Mouse (Mus musculus) cerebellum, postnatal 4 days (tissue): ENCODE results near the gene Setd3.
"Not testable (repeated sequence)": the region's sequence is repeated elsewhere in the genome, so short reads cannot be mapped to it uniquely, and the experiment has no call there.

Source experiments
- DNase-seq, 2 experiments: peaks; one replicate each; pipeline ENCODE4 v3.0.0; 2022; ENCODE audit warnings: low spot score in 2 of 2, mixed read lengths in 1 of 2

Gene Setd3

DNA sequence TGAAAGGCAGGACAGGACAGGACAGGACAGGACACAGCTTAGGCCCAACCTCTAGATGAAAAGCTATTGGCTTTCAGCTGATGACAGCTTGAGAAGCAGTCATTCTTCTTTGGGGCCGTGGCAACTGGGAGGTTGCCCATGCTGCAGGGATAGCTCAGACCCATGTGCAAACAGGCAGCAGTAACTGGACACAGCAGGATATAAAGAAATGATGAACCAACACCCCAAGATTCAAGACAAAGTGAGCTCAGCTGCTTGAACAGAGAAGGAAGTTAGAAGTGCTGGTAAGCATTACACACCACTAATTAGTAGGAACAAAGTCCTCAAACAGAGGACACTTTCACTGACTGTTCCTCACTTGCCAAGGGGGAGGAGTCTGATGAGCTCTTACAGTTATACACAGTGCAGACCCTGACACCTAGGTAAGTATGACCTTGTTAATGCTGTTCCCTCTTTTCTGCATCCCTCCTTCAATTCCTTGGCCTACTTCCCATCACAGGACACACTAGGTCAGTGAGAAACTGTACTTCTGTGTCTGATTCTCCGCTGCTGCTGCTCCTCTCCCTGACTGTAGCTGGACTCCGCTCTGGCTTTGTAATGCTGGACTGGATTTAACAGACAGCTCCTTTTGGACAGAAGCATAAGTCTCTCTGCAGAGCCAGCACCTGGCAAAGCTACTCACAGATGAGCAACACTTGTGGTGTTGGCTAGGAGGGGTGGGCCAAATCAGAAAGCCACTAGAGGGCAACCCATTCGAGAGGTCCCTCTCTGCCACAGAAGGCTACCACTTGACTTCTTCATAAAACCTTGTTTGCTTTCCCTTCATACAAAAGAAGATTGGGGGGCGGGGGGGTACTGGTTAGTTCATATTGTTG lies 35.3 kb downstream of the Setd3 start:
- no peak for DNase-seq

DNA sequence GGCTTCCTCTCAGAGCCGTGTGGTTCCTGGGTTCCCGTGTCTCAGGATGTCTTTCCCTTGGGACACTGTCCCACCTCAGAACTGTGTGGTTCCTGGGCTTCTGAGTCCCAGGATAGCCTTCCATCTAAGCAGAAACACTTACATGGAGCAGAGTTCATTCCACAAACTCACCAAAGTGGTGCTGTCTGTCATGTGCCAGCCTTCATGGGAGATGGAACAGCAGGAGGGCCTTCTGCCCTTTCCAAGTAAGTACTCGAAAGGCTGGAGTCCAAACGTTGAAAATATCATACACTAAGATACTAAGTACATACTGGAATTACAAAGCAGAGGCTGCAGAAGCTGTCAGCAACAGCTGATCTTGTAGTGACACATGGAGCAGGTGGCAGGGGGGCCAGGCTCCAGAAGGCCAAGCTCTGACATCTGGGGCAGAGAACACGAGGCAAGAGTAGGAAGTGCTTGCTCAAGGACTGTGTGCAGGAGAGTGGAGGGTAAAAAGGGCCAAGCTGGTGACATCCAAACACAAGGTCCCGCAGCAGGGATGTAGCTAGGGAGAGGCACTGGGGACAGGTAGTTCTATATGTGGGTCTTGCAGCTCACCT lies 43.4 kb downstream of the Setd3 start:
- DNase-seq: no peak

DNA sequence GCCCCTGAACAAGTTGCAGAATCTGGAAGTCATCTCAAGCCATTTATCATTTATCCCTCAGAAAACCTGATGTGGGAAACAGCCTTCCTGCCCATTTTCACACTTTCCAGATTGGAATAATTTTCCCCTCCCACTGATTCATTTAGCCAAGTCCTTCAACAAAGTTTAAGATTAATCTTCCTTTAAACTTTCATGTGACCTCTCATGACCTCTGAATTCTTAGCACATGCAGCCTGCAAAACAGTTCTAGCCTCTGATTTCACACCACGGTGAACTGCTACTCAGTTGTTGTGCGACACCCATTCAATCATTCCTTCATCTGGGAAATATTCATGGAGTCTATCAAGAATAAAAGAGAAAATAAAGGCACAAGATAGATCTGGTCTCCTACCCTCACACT lies 45.9 kb downstream of the Setd3 start:
- no peak for DNase-seq

DNA sequence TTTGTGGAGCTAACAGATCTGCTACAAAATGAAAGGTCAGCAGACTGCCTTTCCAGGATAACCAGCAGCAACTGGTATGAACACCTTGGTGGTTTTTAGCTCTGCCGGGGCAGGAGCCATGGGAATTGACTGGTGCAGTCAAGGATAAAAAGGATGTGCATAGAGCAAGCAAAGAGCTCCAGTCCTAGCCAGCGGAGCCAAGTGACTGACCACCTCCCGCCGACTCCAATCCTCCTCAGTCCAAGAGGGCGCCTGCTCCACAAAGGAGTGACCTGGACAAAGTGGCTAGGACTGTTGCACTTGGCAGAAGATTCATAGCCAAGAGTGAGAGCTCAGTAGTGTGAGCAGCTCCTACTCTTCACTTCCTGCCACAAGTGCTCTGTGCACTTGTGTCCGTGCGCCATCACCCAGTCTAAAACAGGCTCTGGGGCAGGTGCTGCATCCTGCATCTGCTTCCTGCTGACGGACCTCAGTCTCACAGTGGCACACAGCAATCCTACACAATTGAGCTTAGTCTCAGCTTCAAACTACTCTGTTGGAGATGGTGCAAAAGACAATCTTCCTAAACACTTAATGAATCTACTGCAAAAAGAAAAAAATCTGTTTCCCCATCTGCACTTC lies 46.6 kb downstream of the Setd3 start:
- DNase-seq: no peak

DNA sequence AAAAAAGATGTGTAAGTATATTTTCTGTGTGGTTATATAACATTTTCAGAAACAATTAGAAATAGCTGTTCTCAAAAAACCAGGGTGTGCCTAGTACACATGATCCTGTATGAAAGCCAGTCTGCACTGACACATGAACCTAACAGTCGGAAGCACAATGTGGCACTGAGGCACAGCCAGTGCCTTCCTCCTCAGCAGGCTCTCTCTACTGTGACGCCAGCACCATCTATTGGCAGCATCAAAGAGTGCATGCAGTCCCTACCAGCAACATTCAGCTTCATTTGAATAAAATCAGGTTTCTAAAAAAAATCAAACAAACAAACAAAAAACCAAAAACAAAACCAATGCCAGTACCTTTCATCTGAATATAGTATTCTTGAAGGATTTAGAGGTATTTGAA lies 57.8 kb downstream of the Setd3 start:
- DNase-seq: peak in 1 of 2 experiments; percentile 76

DNA sequence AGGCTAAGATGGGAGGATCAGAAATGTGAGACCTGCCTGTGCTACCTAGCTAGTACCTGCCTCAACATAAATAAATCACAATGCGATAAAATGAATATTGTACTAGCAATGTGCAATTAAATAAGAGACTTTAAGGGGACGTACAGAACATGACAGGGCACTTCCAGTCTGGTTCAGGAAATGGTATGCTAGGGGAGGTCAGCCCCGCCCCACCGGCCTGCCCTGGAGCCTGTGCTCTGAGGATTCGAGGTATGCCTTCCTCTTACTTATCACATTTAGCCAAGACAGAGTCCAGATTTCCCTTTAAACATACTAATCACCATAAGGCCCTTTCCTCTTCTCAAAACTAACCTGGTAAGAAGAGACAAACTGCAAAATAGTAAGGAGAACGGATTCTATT lies 58.7 kb downstream of the Setd3 start:
- DNase-seq: no peak

DNA sequence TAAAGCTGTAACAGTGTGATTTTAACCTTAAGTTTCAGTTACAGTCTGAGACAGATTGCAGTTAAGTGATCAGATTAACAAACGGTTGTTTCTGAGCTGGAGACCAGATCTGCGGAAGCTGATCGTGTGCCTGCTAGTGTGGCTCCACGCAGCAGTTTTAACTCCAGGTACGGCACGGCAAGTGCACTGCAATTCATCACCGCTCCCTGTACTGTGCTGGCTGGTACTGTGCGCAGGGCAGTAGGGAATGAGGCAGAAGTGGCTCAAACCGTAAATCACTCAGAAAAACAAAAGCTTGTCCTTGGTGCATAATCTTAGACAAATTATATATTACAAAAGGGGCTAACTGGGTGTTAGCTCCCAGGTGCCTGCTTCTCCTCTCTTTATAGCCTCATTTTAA lies 59.2 kb downstream of the Setd3 start:
- no peak for DNase-seq

DNA sequence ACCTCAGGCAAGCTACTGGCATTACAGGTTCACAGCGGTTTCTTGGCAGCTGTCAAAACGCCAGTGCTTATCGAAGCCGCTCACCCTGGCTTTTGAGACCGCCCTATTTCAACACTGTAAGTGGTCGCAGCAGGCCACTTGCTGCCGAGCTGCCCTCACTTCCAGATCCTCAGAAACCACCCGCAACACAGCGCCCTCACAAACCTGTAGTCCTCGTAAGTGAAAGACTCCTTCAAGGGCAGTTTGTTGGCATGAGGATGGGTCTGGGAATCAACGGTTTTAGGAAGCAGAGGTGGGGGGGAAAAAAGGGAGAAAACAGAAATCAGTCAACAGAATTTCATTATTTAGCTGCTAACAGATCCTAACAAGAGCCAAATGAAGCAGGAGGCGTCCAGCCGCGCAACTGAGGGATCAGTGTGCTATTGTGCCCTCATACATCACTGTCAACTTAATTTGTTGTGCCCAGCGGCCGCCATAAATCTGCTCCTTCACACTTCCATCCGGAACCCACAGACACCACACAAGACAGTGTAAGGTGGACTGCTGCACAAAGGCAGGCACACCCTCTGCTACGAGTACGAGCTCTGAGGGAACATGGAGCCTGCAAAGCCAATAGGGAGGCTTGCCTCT lies 60.1 kb downstream of the Setd3 start:
- DNase-seq: no peak

DNA sequence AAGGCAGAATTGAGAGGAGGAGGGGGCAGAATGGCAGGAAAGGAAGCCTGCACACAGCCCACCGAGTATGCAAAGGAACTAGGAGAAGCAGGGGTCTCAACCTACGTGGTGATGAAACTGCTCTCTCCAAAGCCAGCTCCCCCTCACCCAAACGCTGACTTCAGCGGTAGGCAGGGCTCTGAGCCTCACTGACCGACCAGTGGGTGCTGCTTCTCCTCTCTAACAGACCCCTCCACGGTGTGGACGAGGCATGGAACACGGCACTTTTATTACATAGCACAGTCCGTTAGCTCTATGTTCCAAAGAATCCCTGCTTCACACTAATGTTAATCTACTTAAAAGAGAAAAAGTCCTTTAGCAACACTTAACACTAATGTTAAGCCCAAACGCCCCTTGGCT lies 60.6 kb downstream of the Setd3 start:
- DNase-seq: no peak

DNA sequence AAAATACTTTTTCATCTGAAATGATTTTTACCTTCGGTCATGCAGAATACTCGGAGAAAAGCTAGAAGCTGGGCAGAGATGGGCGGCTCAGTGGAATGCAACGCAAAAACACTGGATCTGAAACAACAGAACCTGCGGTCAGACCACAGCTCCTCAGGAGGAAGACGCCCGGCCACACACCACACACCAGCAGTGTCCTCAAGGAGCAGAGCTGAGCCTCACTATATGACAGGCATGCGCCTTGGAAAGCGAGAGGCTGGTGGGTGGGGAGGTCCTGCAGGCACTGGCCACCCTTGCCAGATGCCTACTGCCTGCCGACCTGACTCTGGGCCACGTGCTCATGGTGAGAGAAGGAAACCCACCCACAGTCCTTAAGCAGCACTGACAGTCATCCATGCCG lies 67.9 kb downstream of the Setd3 start:
- no peak for DNase-seq

DNA sequence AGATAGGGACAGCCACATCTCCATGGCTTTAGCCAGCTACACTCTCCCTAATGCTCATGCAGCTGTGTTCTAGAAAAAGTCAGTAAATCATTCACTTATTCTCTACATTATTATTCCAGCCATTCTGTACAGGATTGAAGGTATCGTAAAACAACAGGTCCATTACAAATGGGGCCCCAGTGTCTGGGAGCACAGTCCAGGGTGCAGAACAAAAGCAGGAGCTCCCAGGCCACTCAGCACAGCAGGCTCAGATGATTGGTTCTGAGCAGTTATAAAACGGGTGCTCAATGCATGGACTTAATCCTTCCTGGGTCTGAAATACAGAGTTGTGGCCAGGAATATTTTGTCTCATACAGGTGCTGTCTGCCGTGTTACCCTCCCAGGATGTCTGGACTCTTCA lies 68.4 kb downstream of the Setd3 start:
- DNase-seq: no peak

DNA sequence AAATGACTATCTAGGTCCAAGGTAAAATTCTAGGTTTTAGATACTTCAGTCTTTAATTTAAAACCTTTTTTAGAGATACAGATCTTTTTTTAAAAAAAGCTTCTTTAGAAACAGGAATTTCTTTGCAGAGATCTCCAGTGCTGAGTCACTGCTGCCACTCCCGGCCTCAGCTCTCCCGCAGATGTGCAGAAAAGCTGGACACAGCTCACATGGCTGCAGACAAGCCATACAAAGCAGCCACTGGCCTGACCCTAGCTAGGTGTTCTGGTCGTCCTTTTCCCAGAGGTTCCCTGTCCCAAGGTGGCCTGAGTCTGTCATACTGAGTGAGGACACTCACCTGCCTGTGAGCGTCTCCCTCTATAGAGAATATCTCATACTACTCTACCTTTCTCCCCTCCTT lies 69.4 kb downstream of the Setd3 start:
- no peak for DNase-seq

DNA sequence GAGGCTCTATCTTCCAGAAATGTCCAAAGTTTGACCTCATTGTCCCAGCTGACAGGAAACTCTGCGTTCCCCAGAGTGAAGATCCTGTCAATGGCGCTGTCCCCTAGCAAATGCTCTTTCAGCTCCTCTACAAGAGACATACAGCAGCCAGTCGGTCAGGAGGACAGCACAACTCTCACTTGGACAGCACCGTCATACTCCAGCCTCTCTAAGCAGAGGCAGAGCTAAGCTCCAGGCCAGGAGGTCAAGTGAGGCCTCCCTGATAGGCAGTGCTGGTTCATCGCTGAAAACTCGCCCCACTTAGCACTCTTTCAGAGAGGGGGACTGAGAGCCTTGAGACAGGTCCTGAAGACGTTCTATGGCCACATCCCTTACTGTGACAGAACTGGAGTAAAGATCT lies 70.5 kb downstream of the Setd3 start:
- DNase-seq: not testable (repeated sequence)

DNA sequence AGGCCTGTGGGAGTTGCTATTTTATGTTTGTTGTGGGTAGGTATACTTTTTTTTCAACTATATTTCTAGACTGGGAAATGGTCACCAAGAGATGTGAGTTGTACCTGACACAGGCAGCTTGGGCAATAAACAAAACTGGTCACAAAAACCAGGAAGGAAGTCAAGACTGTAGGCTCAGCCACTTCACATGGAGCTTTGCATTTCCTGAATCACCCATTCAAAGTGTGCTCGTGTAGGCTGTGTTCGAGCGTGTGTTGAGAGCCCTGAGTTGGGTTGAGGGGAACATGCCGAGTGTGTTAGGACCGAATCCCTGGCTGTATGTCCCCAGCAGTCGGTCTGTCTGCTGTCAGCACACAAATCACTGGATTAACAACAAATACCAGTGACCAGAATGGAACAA lies 75.8 kb downstream of the Setd3 start:
- no peak for DNase-seq

DNA sequence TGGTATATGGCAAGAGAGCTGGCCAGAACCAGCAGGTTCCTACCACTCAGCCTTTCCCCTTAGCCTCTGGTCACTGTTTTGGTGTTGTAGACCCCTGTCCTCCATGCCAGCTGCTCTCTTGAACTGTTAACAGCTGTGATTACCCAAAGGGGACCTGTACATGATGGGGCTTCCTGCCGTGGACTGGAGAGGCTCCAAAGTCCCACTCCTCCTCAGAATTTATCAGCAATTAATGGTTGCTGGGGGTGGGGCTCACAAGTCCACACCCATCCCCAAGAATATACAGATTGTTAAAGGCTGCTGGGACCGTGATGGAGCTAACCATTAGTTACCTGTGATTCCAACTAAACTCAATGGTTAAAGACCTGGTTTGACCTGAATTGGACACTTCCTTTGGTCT lies 77.0 kb downstream of the Setd3 start:
- DNase-seq: no peak

DNA sequence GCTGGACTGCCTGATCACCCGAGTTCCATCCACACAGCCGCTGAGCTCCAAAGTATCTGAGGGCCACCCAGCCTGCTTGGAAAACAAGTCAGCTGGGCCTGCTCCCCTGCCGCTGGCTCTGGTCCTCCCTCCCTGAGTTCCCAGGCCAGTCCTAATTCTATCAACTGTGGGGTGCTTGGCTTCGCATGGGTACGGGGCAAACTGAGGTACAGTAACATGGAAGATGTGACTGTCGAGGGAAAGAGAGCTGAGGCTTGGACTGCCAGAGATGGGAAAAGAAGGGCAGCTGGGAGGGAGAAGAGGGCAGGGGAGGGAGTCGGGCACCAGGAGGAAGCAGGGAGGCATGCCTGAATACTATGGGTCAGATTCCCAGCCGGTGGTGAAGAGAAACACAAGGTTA lies 78.9 kb downstream of the Setd3 start:
- DNase-seq: no peak

DNA sequence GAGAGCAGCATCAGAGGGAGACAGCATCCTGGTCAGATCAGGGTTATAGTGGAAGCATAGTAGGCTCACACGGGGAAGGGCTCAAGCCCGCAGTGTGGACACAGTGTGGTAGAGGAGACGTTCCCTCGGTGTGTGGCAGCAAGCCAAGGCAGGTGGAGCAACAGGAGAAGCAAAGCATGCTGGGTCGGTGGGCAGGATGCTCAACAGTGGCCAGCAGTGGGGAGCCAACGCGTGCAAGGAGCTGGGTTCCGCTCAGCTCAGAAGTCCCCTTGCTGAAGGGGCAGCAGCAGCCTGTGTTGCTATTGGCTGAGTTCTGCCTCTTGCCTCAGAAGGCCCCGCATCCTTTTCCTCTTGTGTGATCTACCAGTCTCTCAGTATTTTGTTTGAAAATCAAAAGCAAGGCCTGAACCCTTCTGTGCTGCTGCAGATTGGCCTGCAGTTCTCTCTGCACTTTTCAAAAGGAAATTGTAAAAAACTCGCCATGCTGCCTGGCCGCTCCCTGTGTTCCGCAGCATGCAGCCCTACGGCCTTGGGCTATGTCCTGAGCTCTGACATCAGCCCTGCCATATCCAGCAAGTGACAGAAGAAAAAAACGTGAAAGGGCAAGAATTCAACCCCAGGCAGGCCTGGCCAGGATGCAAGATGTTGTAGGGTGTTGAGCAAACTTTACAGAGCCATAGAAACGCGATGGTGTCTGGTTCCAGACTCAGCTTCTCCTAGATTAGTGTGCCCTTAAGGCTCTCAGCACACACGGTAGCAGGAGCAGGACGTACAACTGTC lies 80.7 kb downstream of the Setd3 start:
- no peak for DNase-seq

DNA sequence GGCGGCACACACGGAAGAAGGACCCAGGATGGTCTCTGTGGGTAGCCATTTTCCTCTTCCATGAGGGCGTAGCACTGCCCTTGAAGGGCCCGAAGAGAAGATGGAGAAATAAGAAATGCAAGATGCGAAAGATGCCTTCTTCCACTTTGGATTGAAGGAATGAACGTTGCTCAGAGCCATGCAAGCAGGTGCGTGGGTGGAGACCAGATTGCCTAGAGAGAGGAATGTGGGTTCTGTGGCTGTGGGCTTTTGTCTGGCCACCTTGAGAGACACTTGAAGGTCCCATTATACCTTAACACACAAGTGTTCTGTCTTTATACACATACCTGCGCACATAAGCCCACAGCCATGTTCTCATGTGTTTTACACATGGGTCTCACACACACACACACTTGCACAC lies 81.5 kb downstream of the Setd3 start:
- no peak for DNase-seq

DNA sequence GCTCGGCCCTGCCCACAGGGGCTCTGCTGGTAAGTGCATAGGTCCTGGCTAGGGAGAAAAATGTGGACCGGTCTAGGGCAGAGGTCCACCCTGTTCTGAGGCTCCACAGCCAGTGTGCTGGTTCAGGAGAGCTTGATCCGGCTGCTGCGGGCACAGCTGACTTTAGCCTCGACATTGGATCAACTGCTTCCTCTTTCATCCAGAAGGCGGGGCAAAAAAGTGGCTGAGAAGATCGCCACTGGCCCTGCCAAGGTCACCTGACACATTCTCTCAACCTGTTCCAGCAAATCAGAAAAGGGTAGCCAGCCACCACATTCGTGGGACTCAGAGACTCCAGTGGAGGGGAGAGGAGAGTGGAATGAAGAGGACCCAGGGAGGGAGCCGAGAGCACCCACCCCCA lies 90.9 kb downstream of the Setd3 start:
- DNase-seq: no peak

DNA sequence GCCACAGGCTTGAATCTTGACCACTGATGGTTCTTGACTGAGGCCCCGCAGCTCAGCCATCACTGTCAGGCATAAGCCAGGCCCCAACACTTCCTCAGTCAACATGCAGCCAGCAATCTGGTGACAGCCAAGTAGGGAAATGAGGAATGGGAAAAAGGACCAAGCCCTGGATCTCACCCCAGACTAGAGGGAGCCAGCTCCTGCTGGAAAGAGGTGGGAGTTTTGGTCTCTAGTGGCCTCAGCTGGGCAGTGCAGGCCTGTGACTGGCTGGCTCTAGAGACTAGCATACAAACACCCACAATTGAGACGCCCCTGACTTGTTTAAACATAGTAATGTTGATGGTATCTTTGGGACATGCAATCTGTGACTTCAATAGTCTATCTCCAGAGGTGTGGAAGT lies 91.6 kb downstream of the Setd3 start:
- no peak for DNase-seq

DNA sequence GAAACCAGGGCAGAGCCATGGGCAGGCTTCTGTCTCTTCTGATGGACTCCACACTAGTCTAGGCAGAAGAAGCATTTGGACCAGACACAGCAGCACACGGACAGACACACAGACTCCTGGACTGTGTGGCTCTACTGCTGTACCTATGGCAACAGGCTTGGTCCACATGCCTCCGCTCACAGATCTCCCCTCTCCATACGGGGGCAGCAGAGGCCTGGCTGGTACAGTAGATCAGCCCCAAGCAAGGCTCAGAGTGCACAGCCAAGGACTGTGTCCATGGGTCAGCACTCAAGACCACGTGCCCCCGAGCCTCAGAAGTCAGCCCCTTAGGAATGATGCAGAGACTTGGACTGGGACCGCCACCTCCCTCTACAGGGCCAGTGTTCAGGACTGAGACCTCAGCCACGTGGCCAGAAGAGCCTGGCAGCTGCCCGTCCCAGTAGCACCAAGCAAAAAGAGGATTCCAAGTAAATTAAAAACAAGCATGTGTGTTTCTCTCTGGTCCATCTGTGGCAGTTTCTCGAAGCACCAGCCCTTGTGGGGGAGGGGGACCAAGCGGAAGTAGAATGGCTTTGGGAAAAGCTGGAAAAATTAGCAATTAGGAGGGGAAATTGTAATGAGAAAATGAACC lies 100.9 kb downstream of the Setd3 start:
- DNase-seq: no peak
